Mouse (Mus musculus) gastrocnemius, postnatal 36 days (tissue): ENCODE data around the gene Vps52. TPM values are rescaled to one million over a fixed set of nuclear protein-coding genes. Genes with fewer than 3 reads are reported as not detected.

Experiments used
- DNase-seq, 2 experiments: peaks; one replicate each; pipeline ENCODE4 v3.0.0; 2022
- intact Hi-C: fragments of 180-260 bp; cut with DNase I; formaldehyde crosslinking; loops from one replicate; pipeline ENCODE4 v1.15.1; 2025
- total RNA-seq, 2 experiments: library from RNA; stranded (reverse); gene quantifications; 2 replicates each; pipeline ENCODE4 v1.2.3; 2021

Gene Vps52
- total RNA-seq, 2 experiments from 2014 or later = 30.5 to 30.6 TPM

DNA sequence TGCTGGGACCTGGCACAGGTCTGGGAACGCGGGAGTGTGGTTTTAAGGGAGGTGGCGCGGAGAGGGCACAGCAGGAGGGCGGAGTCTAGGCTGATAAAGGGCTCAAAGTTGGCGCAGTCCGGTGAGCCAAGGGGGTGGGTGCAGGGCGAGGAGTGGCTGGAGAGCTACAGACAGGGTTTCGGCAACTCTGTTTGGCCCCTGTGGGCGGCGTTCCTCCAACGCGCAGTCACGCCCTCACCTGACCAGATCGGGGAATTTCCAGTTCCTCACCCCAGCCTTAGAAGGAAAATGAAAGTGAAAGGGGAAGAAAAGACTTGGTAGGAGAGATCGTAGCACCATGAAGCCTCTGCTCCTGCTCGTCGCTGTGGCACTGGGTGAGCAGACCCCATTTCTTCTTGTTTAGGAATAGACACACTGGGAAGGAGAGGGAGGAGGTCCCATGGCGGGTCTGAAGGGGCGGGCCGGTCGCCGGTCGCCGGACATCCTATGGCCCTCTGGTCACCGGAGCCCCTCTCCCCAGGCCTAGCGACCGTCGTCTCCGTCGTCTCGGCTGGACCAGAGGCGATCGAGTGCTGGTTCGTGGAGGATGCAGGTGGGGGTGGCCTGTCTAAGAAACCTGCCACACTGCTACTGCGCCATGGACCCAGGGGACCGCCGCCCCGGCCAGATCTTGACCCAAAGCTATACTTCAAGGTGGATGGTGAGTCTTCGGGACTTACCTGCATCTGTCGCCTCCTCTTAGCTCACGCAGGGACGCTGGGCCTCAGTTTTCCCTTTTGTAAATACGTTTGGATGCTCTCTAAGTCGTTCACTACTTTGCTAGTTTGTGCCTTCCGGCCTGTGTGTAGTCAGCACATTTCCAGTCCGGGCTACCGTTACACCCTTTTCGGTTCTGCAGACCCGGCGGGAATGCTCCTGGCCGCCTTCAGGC, 36.0 kb upstream of the Vps52 start:
- intact Hi-C loops = no loop called here

DNA sequence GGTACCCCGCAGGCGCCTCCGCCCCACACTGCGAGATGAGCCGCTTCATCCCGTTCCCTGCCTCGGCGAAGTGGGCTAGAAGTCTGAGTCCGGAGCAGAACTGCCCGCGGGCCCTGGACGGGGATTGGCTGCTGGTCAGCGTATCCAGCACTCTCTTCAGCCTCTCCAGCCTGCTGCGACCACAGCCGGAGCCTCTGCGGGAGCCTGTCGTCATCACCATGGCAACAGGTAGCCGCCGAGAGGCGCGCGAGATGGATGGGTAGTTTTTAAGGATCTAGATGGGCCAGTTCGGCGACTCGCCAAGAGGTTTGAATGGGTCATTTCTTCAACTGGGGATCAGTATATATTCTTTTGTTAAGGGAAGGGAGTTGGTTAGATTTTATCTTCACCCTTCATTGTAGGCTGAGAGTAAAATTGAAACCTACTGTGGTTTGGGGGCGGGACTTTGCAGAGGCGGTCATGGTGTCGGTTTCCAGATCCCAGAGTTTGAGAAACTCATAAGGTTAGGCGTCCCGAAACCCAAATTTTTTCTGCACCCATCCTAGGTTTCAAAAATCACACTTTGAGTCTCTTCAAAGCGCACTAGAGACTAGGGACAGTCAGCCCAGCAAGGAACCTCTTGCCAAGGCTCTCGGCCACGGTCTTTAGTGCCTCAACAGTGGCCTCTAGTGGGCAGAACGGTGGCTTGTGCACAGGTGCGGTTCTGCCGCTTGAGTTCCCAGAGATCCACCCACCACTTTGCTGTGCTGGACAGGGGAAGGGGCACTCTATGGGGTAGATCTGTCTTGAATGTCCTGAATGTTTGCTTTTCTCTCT, 35.1 kb upstream of the Vps52 start:
- intact Hi-C loops = no loop called here
- DNase-seq = peak; percentile 70

More for the DNA sequence above, 36.0 kb upstream of the Vps52 start:
- DNase-seq = peak; percentile 67 to 70

DNA sequence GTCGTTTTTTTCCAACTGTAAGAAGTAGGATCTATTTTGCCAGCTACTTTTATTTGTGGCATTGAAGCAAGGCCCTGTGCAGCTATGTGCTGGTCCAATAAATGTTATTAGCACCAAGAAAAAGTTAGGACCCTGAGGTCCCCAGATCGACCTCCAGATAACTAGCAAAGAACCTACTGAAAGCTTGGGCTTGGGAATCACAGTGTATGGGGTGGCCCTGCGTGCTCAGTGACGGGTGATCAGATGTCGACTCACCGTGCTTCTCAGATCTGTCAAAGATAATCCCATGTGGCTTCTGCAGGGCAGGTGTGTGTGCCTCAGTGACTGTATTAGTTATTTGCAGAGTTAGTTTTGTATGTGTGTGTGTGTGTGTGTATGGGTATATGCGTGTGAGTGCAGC, 34.3 kb upstream of the Vps52 start:
- intact Hi-C loops = no loop called here
- DNase-seq = no peak

DNA sequence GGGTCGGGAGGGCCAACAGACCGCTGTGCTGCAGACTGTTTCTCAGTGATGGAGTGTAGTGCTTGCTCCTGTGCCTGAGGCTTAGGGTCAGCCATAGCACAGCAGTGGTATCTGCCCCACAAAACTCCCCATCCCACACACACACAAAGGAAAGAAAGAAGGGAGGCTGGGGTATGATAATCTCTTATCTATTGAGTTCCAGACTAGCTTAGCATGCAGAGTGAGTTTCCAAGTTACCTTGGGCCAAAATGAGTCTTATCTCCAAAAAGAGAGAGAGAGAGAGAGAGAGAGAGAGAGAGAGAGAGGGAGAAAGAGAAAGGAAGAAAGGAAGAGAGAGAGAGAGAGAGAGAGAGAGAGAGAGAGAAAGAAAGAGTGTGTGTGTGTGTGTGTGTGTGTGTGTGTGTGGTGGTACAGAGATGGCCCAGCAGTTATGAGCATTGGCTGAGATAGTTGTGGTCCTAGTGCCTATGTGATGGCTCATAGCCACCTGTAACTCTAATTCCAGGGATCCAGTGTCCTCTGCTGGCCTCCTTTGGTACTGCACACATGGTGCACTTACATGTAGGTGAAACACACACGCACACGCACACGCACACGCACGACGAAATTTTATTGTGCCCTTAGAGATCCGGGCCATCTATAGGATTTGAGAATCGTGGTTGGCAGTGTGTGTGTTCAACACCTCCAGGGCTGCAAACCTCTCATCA, 30.9 kb upstream of the Vps52 start:
- no peak for DNase-seq
- intact Hi-C loops = no loop called here

DNA sequence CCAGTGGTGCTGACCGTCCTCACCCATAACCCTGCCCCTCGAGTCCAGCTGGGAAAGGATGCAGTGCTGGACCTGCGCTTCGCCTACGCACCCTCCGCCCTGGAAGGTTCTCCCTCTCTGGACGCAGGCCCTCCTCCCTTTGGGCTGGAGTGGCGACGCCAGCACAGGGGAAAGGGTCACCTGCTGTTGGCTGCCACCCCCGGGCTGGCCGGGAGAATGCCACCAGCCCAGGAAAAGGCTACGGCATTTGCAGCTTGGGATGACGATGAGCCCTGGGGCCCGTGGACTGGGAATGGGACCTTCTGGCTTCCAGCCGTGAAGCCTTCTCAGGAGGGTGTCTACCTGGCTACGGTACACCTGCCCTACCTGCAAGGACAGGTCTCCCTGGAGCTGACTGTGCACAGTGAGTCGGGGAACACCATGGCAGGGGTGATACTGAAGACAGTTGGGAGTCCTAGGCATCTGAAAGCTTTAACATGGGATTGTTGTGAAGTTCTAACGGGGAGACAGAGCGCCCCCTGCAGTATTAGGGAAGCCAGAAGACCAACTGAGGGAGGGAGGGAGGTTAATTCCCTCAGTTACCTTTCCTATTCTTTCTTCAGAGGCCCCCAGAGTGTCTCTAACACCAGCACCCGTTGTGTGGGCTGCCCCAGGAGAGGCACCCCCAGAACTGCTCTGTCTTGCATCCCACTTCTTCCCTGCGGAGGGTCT, 30.1 kb upstream of the Vps52 start:
- intact Hi-C loops = no loop called here
- DNase-seq = no peak

DNA sequence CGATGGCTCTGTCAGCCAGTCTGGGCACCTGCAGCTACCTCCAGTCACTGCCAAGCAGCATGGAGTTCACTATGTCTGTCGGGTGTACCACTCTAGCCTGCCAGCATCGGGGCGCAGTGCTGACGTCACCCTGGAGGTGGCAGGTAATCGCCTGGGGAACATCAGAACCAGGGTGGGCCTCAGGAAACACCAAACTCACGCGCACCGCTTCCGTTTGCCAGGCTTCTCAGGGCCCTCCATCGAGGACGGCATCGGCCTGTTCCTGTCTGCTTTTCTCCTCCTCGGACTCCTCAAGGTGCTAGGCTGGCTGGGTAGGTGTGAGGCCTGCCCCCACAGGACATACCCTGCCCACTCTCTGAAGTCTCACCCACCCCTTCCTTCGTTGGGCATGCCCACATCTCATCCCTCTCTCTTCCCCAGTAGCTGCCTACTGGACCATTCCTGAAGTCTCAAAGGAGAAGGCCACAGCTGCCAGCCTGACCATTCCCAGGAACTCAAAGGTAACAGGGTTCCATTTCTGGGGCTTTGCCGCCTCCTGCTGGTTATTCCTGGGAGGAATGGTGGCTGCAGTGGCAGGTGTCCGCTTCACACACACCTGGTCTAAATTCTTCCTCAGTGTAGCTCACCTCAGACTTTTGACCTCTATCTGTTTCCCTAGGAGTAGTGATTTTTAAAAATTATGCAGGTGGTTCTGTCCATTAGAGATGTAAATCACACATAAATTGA, 29.2 kb upstream of the Vps52 start:
- intact Hi-C loops = no loop called here
- no peak for DNase-seq

DNA sequence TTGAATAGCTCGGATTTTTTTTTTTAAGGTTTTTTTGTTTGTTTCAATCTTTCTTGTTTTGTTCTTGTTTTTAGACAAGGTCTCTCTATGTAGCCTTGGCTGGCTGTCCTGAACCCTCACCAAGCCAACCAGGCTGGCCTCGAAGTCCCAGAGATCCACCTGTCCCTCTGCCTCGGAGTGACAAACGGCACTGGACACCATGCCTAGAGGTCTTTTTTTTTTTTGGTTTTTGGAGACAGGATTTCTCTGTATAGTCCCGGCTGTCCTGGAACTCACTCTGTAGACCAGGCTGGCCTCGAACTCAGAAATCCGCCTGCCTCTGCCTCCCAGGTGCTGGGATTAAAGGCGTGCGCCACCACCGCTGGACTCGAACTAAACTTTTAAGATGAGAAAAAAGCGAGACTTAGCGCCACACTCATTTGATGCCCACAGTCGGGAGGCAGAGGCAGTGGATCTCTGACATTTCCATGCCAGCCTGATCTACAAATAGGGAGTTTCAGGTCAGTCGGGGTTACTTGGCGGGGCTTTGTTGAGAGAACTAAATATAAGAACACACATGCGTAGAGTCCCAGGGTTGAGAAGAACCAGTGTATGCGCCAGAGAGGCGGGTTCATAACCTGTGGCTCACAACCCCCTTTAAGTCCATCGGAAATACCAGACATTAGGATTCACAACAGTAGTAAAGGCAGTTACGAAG, 27.2 kb upstream of the Vps52 start:
- intact Hi-C loops = no loop called here

DNA sequence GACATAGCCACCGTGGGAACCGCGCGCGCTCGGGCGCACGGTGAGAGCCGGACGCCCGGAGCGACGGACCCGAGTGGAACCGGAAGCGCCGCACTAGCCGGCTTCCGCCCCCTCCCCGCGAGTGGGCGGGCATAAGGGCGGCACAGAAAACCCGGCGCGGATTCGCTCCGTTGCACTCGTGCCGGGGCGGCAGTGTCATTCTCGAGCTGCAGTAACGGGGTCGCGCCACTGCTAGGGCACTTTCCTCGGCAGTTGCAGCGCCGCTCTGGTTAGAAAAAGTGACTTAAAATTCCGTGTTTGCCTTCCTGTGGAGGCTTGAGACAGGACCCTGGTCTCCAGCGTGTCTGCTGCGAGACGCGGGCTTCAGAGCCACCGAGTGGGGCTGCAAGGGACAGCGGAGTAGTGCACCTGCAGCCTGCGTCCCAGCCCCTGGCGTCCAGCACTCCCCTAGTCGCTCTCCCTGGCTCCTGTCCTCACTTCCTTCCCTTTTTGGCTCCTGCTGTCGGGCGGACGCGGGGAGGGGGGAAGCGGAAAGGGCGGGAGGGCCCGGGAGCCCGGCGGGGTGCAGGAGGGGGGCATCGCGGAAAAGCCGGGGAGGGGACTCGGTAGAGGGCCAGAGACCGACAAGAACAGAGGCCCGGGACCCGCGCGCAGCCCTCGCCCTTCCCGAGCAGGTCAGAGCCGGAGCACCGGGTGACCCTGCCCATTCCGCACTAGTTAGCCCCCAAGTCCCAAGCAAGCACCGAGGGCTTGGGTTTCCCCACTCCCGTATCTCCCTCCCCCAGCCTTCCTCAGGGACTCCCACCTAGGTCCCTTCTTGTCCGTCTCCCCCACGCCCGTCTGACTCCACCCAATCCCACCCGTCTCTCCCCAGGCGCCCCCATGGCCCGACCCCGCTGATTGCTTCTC, 26.0 kb upstream of the Vps52 start, which contains the start of gene Rgl2:
Gene Rgl2, plus strand, starts transcription at position 173 of the 909 bp plus-strand sequence.
- intact Hi-C loops = no loop called here

More for the DNA sequence above, 27.2 kb upstream of the Vps52 start:
- DNase-seq = no peak

DNA sequence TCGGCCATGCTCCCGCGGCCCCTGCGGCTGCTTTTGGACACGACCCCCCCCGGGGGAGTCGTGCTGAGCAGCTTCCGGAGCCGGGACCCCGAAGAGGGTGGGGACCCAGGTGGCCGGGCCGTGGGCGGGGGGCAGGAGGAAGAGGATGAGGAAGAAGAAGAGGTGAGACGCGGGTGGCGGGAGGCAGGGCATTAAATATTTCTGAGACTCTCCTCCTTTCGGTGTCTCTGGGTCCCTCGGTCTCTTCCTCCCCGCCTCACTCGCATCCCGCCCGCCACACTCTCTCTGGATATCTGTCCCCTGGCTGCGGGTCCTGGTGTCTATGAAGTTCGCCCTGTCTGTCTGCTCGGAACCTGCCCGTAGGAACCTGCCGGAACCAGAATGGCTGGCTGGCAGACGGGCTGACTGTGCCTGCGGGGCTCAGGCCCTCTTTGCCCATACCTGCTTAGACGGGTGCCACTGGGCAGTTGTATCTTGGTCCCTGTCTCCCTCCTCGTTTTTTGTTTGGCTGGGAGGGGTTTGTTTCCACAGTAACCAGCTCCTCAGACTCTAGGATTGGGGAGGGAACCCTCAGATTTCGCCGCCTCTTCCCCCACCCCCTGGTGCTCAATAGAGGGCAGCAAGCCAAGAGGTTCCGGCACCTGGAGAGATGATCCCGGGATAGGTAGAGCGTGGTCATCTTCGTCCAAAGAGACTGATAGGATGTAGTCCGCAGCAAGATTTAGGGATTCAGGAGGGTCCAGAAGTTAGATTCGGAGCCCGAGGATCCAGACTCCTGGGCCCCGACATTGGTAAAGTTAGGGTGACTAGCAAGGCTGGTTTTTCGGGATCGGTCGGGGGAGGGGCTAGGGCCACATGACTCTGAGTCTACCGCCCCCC, 25.1 kb upstream of the Vps52 start:
- intact Hi-C loops = no loop called here
- DNase-seq = peak in 1 of 2 experiments; percentile 40

More for the DNA sequence above, 26.0 kb upstream of the Vps52 start, which contains the start of gene Rgl2:
- peak; percentile 87 to 90 for DNase-seq

DNA sequence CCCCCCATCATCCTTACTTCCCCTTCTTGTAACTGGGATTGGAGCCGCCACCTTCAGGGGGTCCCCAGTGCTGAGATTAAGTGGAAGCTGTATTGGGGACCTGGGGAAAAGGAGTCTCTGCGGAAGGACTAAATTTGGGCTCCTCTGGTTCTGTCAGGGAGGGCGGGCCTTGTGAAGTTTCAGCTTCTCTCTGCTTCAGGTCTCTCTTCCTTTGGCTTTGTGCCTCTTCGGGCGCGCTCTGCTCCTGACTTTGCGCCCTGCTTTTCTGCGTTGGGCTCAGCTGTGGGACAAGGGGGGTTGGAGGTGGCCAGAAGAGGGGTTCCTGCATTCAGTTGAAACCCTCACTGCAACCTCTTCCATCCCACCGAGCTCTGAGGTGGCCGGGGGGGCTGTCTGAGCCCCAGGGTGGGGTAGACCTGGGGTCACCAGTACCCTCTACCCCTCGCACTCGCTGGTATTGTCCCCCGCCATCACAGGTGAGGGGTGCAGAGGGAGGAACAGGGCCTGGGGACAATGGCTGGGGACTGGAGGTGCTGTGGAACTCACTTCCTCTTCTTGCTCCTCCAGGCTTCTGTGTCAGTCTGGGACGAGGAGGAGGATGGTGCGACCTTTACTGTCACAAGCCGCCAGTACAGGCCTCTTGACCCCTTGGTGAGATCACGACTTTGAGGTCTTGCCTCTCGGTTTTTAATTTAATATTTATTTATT, 24.3 kb upstream of the Vps52 start:
- intact Hi-C loops = no loop called here

DNA sequence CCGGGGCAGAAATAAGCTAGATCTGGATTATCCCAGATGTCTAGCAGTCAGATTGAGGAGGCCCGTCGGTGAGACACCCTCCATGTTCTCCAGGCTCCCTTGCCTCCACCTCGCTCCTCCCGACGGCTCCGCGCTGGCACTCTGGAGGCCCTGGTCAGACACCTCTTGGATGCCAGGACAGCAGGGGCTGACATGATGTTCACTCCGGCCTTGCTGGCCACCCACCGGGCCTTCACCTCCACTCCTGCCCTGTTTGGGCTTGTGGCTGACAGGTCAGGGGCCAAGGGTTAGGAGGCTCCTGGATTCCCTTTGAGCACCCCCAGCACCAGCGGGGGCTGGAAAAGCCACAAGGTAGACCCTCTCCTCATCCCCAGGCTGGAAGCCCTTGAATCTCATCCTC, 23.7 kb upstream of the Vps52 start:
- intact Hi-C loops = no loop called here
- no peak for DNase-seq

More for the DNA sequence above, 24.3 kb upstream of the Vps52 start:
- DNase-seq = no peak

DNA sequence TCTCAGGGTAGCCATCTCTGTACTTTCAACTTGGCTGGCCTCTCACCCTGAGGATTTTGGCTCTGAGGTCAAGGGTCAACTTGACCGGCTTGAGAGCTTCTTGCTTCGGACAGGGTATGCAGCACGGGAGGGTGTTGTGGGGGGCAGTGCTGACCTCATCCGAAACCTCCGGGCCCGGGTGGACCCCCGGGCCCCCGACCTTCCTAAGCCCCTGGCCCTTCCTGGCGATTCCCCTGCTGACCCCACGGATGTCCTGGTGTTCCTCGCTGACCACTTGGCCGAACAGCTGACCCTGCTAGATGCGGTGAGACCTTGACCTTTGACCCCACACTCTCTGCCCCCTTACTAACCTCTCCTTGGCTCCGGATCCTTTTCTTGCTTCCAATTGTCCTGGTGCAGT, 23.2 kb upstream of the Vps52 start:
- no peak for DNase-seq

DNA sequence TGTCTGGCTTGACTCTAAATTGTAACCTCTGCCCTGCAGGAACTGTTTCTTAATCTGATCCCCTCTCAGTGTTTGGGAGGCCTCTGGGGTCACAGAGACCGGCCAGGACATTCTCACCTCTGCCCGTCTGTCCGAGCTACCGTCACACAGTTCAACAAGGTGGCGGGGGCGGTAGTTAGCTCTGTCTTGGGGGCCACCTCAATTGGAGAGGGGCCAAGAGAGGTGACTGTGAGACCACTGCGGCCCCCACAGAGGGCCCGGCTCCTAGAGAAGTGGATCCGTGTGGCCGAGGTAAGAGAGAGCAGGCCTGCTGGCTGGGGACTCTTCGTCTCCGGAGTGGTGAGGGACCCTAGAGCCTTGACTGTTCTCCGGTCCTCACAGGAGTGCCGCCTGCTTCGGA, 22.6 kb upstream of the Vps52 start:
- intact Hi-C loops = no loop called here

More for the DNA sequence above, 23.2 kb upstream of the Vps52 start:
- intact Hi-C loops = no loop called here

DNA sequence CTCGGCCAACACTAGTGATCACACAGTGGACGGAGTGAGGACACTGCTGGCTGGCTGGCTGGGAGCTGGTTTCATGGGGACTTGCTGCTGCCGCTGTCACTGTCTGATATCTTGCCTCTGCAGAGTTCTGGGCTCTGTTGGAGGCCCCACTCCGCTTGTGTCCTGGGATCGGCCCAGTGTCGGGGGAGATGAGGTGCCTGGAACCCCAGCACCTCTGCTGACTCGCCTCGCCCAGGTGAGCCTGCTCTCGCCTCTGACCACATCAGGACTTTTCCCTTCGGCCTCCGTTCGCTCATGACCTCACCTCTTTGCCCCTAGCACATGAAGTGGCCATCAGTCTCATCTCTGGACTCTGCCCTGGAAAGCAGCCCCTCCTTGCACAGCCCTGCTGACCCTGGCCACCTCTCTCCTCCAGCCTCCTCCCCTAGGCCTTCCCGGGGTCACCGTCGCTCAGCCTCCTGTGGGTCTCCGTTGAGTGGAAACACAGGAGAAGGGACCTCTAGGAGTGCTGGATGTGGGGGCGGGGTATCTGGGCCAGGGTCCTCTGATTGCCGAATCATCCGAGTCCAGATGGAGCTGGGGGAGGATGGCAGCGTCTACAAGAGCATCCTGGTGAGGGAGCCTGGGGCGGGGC, 20.1 kb upstream of the Vps52 start:
- intact Hi-C loops = no loop called here
- DNase-seq = no peak

More for the DNA sequence above, 22.6 kb upstream of the Vps52 start:
- no peak for DNase-seq

DNA sequence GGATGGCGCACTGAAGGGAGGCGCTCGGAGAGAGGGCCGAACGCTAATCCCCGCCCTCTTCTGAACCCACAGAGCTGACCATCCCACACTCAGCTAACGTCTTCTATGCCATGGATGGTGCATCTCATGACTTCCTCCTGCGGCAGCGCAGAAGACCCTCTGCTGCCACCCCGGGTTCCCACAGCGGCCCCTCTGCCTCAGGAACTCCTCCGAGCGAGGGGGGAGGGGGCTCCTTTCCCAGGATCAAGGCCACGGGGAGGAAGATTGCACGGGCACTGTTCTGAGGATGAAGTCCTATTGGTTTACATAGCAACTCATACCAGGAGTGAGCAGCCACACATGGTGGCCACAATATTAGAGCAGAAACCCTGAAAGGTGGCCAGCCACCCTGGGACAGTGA, 18.6 kb upstream of the Vps52 start:
- DNase-seq = no peak
- intact Hi-C loops = no loop called here

DNA sequence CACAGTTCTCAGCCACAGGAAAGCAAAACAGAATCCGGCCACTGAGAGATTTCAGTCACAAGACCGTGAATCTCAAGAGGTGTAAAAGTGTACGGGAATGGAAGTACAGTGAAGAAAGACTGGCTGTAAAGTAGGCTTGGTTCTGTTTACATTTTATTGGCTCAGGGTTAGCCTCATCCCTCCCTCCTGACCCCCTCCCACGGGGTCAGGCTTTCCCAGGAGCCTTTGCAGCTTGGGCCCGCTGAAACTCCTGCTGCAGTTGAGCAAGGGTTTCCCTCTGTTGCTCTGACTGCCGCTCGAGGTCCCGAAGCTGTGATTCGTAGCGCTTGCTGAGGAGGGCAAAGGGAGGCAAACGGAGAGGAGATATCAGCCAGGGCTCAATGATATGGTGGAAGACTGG, 16.8 kb upstream of the Vps52 start:
- no peak for DNase-seq
- intact Hi-C loops = no loop called here
